Mouse (Mus musculus): ENCODE data around the gene Nans. TPM values are rescaled to one million over a fixed set of nuclear protein-coding genes. Genes with fewer than 3 reads are reported as not detected.

Nans gene
- 89.3 TPM for polyA plus RNA-seq (2017; shearing (Covaris generic))

DNA sequence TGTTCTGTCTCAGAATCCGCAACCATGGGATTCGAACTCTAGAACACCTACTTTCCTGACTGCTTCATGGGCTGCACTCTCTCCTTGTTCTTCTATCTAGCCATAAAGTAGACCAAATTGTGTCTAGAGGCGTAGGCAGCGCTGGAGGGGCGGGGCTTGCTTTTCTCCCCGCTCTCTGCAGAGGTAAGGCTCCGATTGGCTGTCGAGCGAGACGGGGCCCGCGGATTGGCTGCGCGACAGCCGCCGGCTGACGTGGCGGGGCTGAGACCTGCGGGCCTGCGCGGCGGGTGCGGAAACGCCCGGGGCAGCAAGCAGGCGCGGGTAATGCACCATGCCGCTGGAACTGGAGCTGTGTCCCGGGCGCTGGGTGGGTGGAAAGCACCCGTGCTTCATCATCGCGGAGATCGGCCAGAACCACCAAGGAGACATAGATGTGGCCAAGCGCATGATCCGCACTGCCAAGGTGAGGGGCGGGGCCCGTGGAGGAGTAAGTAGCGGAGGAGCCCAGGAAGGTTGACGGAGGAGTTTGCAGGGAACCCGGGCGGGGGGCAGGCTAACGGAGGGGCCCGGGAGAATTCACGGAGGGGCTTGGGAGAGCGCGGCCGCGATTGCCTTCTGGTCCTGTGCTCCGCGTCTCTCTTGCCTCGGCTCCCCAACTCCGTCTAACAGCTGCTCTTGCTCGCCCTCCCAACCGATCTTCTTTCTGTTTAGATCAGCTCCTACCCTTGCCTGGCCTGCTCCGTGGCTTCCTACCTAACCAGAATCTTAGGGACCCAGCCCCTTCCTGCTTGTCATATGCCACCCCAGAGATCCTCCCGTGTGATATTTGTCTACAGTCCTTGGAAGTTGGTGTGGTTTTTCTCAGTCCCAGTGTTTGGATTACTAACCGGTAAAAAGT lies at the start of gene Nans:
TSS of gene Nans (plus strand) at position 221 of the 898 bp plus-strand sequence.

DNA sequence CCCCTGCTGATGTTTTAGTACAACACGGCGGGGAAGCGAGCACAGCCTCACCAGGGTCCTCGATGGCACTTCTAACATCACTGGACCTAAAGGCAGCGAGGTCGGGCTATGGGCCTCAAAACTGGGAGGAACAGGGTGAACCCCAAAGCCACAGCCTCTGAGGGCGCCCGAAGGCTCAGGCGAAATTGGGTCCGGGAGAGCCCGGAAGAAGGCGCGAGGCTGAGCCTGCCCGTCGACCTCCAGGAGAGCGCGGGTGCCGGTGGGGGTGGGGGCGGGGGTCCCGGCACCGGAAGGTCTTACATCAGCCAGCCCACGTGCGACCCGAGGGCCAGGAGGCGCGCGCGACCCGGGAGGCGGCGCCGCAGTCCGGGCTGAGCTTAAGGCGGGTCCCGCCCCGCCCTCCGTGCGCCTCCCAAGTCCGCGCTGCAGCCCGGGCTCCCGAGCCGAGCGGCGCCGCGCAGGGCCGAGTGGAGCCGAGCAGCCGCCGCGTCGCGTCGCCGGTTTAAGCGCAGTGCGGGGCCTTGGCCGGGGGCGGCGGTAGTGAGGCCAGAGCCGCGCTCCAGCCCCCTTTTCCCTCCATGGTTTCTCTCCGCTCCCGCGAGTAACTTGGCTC lies 38.4 kb upstream of the Nans start, which contains the start of gene Anp32b:
TSS of gene Anp32b (plus strand) at position 384 of the 613 bp plus-strand sequence.

DNA sequence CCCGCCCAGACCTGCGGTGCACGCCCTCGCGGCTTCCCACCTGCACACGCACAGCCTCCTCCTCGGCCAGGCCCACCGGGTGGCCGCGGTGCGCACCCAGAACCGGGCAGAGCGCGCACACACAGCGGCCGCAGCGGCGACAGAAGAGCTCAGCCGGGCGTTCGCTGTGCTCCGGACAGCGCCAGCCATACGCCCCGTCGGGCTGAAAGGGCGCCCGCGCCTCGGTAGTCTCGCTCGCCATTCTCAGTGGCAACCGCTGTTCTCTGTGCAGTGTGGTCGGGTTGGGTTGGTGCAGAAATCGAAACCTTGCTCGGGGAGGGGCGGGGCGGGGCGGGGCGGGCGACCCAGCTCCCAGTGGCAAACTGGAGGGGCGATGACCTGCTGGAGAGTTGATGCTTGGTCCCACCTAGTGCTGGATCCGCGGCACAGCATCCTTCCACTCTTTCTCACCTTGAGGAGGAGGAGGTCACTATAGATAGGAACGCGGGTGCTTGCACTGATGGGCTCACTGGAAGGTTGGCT lies 46.9 kb downstream of the Nans start, which contains the start of gene Trim14:
TSS of gene Trim14 (minus strand) at position 302 of the 522 bp plus-strand sequence.

Other genes with a start within 250 kb of the Nans start
- not detected for gene Foxe1, start 145.6 kb upstream of the Nans start, polyA plus RNA-seq (2017; shearing (Covaris generic))
- 24.2 TPM for gene Trmo, start 99.8 kb upstream of the Nans start, polyA plus RNA-seq (2017; shearing (Covaris generic))
- 0.57 TPM for gene Hemgn, start 75.7 kb upstream of the Nans start, polyA plus RNA-seq (2017; shearing (Covaris generic))
- gene Anp32b, start 38.3 kb upstream of the Nans start, polyA plus RNA-seq (2017; shearing (Covaris generic)) = 51.3 TPM
- 56.2 TPM for gene Trim14, start 46.9 kb downstream of the Nans start, polyA plus RNA-seq (2017; shearing (Covaris generic))
- 132 TPM for gene Coro2a, start 113.0 kb downstream of the Nans start, polyA plus RNA-seq (2017; shearing (Covaris generic))
- gene Tbc1d2, start 161.0 kb downstream of the Nans start, polyA plus RNA-seq (2017; shearing (Covaris generic)) = 2.5 TPM

All from inflammation-experienced regulatory T-cells, adult 16 weeks (primary cell).